ENCODE assay signal across 9 mouse cellular contexts in the genomic region with DNA sequence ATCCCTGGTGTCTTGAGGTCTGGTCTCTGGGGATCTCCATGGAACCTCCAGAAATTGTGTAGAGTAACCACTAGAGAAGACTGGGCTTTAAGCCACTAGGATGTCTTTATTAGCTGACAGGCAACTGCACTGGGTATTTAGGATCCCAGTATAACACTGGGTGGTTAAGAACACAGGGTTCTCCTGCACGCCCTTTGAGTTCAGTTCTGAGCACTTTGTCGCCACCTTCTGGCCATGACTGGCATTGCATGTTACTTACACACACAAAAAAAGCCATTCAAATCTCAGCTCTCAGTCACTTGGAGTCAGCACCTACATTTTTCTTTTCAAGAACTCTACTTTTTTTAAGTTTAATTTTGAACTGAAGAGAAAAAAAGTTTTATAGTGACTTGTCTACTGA. TPM values are rescaled to one million over a fixed set of nuclear protein-coding genes. Genes with fewer than 3 reads are reported as not detected.
DNase-seq lines count a peak whose midpoint lies in the region; ATAC-seq and TF ChIP-seq lines count a peak whose summit lies in the region.
"Had no signal": no experiment of that assay in that cellular context is flagged by ENCODE, and none has a peak within 500 bp of the region (broad histone marks: within the 10 kb centered on the region; RNA-seq: fewer than 3 reads in every experiment).

No protein-coding gene starts in this region.

- peaks cover 25% of the 10 kb centered on the region for H3K36me3 ChIP-seq in G1E (replicated peaks)

- intact Hi-C loops in heart, postnatal 36 days (cut with DNase I): loop anchor here (5.0 to 10.0 kb wide), 2 partner anchors 98 to 186 kb away; no protein-coding TSS in a partner anchor

- no peaks in the 10 kb centered on the region for H3K9me3 ChIP-seq in G1E (replicated peaks)

- peak; percentile 45; the same call in 1 of the 2 replicates for ATAC-seq in G1E (ENCODE audit: extremely low read depth, insufficient number of reproducible peaks, low FRiP score, poor library complexity, severe bottlenecking)
- ATAC-seq in erythroblast, adult 5-6 weeks (replicated peaks; ENCODE audit: low FRiP score, poor library complexity, severe bottlenecking): peak; percentile 80; the same call in 1 of the 2 replicates
- ATAC-seq in megakaryocyte, adult 5-6 weeks (ENCODE audit: poor library complexity, severe bottlenecking): peak; percentile 92

- H3K4me3 ChIP-seq in G1E (ENCODE audit: low read depth, low read length): no peak overlapping the region

- TF ChIP-seq CTCF in G1E (IDR thresholded peaks at IDR 0.05; ENCODE audit: low read depth, low read length): peak; percentile 37; the same call in 1 of the 2 replicates

- no peak for DNase-seq in G1E (ENCODE audit: low spot score)
- DNase-seq in brain, adult 2 months (ENCODE audit: low read depth, low spot score): peak; percentile 83
- peak; percentile 62 to 80 for DNase-seq in heart, postnatal 36 days
- peak; percentile 56 for DNase-seq in layer of hippocampus, adult 9-11 months
- peak; percentile 60 for DNase-seq in right cerebral cortex, postnatal 25 days
- peak; percentile 49 to 61 for DNase-seq in urinary bladder, postnatal 36 days (ENCODE audit: low spot score in 2 of 2)

- H3K27me3 ChIP-seq in G1E (ENCODE audit: insufficient read depth, low read length): no peaks in the 10 kb centered on the region

- no peaks in the 10 kb centered on the region for H3K4me1 ChIP-seq in G1E (ENCODE audit: insufficient read depth, low read depth, low read length)

RNA-seq across cellular contexts. Expression of a gene that starts 10.3 kb away (rescaled TPM):
- total RNA-seq in G1E (2014; fragmentation: Nextera tagmentation) (15.7 and 17.8 TPM in 2 replicates), G1E (2017) (8.0 and 8.8 TPM in 2 replicates)
- 0.42 and 1.1 TPM in 2 replicates for polyA plus RNA-seq in G1E (2012)
- 5.4 and 6.5 TPM in 2 replicates for total RNA-seq in erythroblast, adult 5-6 weeks (2015; ENCODE audit: low replicate concordance)
- 4.4 and 4.7 TPM in 2 replicates for total RNA-seq in erythroblast, adult 5-6 weeks (2017; ENCODE audit: low replicate concordance)
- total RNA-seq in heart, postnatal 36 days (2021): 1 to 10 TPM; 5.6 to 6.9 TPM
- 7.8 and 9.6 TPM in 2 replicates for total RNA-seq in megakaryocyte, adult 5-6 weeks (2015)
- total RNA-seq in megakaryocyte, adult 5-6 weeks (2017): 6.6 and 9.1 TPM in 2 replicates

RNA-seq across cellular contexts. Expression of a gene that starts 10.3 kb away (rescaled TPM):
- total RNA-seq in G1E (2014; fragmentation: Nextera tagmentation) (40.3 and 48.3 TPM in 2 replicates), G1E (2017) (20.2 and 24.9 TPM in 2 replicates)
- polyA plus RNA-seq in G1E (2012): 1.2 and 13.6 TPM in 2 replicates
- total RNA-seq in erythroblast, adult 5-6 weeks (2015; ENCODE audit: low replicate concordance): 4.6 and 14.6 TPM in 2 replicates
- total RNA-seq in erythroblast, adult 5-6 weeks (2017; ENCODE audit: low replicate concordance): 9.2 and 12.9 TPM in 2 replicates
- 10 to 100 TPM; 16.4 to 17.5 TPM for total RNA-seq in heart, postnatal 36 days (2021)
- total RNA-seq in megakaryocyte, adult 5-6 weeks (2015): 11.6 and 14.6 TPM in 2 replicates
- total RNA-seq in megakaryocyte, adult 5-6 weeks (2017): 20.4 and 23.1 TPM in 2 replicates

RNA-seq across cellular contexts. Expression of a gene that starts 27.8 kb away (rescaled TPM):
- not detected in 2 replicates for total RNA-seq in G1E (2014; fragmentation: Nextera tagmentation)
- not detected in 2 replicates for total RNA-seq in G1E (2017)
- not detected in 2 replicates for polyA plus RNA-seq in G1E (2012)
- not detected in 2 replicates for total RNA-seq in erythroblast, adult 5-6 weeks (2015; ENCODE audit: low replicate concordance)
- not detected in 2 replicates for total RNA-seq in erythroblast, adult 5-6 weeks (2017; ENCODE audit: low replicate concordance)
- not detected for total RNA-seq in heart, postnatal 36 days (2021)
- total RNA-seq in megakaryocyte, adult 5-6 weeks (2015): not detected in 2 replicates
- total RNA-seq in megakaryocyte, adult 5-6 weeks (2017): not detected in 2 replicates
- total RNA-seq: left cerebral cortex, adult 8-10 months had no signal

RNA-seq across cellular contexts. Expression of a gene that starts 44.6 kb away (rescaled TPM):
- total RNA-seq in G1E (2014; fragmentation: Nextera tagmentation): 28.1 and 29.5 TPM in 2 replicates
- 19.9 and 22.8 TPM in 2 replicates for total RNA-seq in G1E (2017)
- polyA plus RNA-seq in G1E (2012): 16.4 and 21.2 TPM in 2 replicates
- 0.38 and 3.8 TPM in 2 replicates for total RNA-seq in erythroblast, adult 5-6 weeks (2015; ENCODE audit: low replicate concordance)
- 1.8 and 3.4 TPM in 2 replicates for total RNA-seq in erythroblast, adult 5-6 weeks (2017; ENCODE audit: low replicate concordance)
- 10 to 100 TPM; 10.6 to 17.6 TPM for total RNA-seq in heart, postnatal 36 days (2021)
- total RNA-seq in megakaryocyte, adult 5-6 weeks (2015): 4.1 and 5.0 TPM in 2 replicates
- total RNA-seq in megakaryocyte, adult 5-6 weeks (2017): 3.9 and 4.5 TPM in 2 replicates

RNA-seq across cellular contexts. Expression of a gene that starts 59.2 kb away (rescaled TPM):
- total RNA-seq in G1E (2014; fragmentation: Nextera tagmentation) (not detected in 2 replicates), G1E (2017) (0.05 TPM in 1 of 2 replicates, not detected in the other)
- not detected in 2 replicates for polyA plus RNA-seq in G1E (2012)
- not detected in 2 replicates for total RNA-seq in erythroblast, adult 5-6 weeks (2015; ENCODE audit: low replicate concordance)
- total RNA-seq in erythroblast, adult 5-6 weeks (2017; ENCODE audit: low replicate concordance): not detected in 2 replicates
- not detected for total RNA-seq in heart, postnatal 36 days (2021)
- not detected in 2 replicates for total RNA-seq in megakaryocyte, adult 5-6 weeks (2015)
- not detected in 2 replicates for total RNA-seq in megakaryocyte, adult 5-6 weeks (2017)
- total RNA-seq: left cerebral cortex, adult 8-10 months had no signal
